Mouse (Mus musculus): ENCODE results near the gene Ttk. TPM values are rescaled to one million over a fixed set of nuclear protein-coding genes. Genes with fewer than 3 reads are reported as not detected.

The Ttk gene
- polyA plus RNA-seq, 1 experiment from 2014 or later: 1.4 TPM

- Histone ChIP-seq H3K36me3 (ENCODE audit: insufficient read depth, low read length) (no peaks in the 10 kb centered on the region), H3K4me1 (ENCODE audit: insufficient read depth, low read depth, low read length) (no peaks in the 10 kb centered on the region), H3K9ac (replicated peaks; ENCODE audit: low read depth) (no peak overlapping the region), H3K4me3 (ENCODE audit: low read depth, low read length) (no peak overlapping the region), H3K9me3 (ENCODE audit: low read length) (no peaks in the 10 kb centered on the region), H3K27me3 (replicated peaks; ENCODE audit: insufficient read depth, low read length) (no peaks in the 10 kb centered on the region), H3K27ac (ENCODE audit: low read length) (no peak overlapping the region), H3K4me2 (replicated peaks; ENCODE audit: low read depth, low read length) (no peak overlapping the region)
- WGBS: 76% methylated on average over 2 of the region's 2 CpGs
- DNase-seq (ENCODE audit: low spot score) (no peak), ATAC-seq (no peak)
- TF ChIP-seq EP300 (IDR thresholded peaks at IDR 0.05) (no peak), CTCF (IDR thresholded peaks at IDR 0.05) (no peak)
These were observed 76.4 kb downstream of the Ttk start for GRCm38 (mm10) chr9:83910926-83911325.

Other genes with a start within 250 kb of the Ttk start
- 0.62 and 0.68 TPM in 2 replicates for gene Elovl4, start 28.4 kb upstream of the Ttk start, polyA plus RNA-seq (2015; fragmentation: Nextera tagmentation; extraction: Ambion mirVana)
- gene Bckdhb, start 90.5 kb downstream of the Ttk start, polyA plus RNA-seq (2015; fragmentation: Nextera tagmentation; extraction: Ambion mirVana): 11.8 and 12.5 TPM in 2 replicates

Measured in lung, postnatal 0 days (tissue).